Mouse (Mus musculus) embryonic fibroblast, embryonic 13.5 days (primary cell): Measurements from ENCODE around the gene Ralgps2.

Experiments used
- CTCF ChIP-seq: IDR thresholded peaks from 2 replicates; pipeline ENCODE4 v1.5.1; 2011; ENCODE audit warnings: mild to moderate bottlenecking, control low read depth, low read length, moderate library complexity, borderline replicate concordance; ENCODE audit not compliant: insufficient read depth
- POLR2A ChIP-seq: IDR thresholded peaks from 2 replicates; pipeline ENCODE4 v1.6.1; 2011; ENCODE audit warnings: low read depth, mild to moderate bottlenecking, control low read depth, low read length, moderate library complexity

DNA sequence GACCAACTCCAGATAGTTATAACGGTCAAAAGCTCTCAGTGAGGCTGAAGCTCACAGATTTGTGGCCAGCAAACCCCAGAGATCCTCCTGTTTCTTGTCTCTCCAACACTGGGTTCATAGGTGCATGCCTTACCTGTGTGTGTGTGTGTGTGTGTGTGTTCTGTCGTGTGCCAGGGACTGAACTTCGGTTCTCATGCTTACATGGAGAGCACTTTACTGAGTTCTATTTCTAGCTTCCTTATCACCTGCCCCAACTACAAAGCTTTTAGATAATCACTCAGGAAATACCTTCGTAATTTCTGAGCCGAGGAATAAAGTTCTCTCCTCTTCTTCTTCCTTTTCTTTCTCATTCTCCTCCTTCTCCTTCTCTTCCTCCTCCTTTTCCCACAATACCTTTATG lies 19.6 kb upstream of the Ralgps2 start:
- TF ChIP-seq CTCF (no peak), POLR2A (no peak)
